ENCODE assay signal across 17 mouse cellular contexts in genomic region chr14:114261657-114262056, GRCm38 (mm10).
"Had no signal": no experiment of that assay in that cellular context is flagged by ENCODE, and none has a peak within 500 bp of the region (broad histone marks: within the 10 kb centered on the region; RNA-seq: fewer than 3 reads in every experiment).

No protein-coding gene starts in this region.

- DNase-seq: gastrocnemius, adult 2 months; gastrocnemius, postnatal 10 days; gastrocnemius, postnatal 25 days; heart, adult 18-20 months; heart, postnatal 10 days; heart, postnatal 4 days; kidney, adult 18-20 months; kidney, adult 8-10 months; kidney, postnatal 10 days; kidney, postnatal 25 days; kidney, postnatal 4 days; liver; liver, embryonic 13.5 days had no signal

- ATAC-seq: hindbrain, embryonic 16.5 days; inflammation-experienced regulatory T-cells, adult 6 months; intestine, embryonic 15.5 days; intestine, postnatal 0 days had no signal
